Mouse (Mus musculus): ENCODE results near the gene Nagpa.

DNA sequence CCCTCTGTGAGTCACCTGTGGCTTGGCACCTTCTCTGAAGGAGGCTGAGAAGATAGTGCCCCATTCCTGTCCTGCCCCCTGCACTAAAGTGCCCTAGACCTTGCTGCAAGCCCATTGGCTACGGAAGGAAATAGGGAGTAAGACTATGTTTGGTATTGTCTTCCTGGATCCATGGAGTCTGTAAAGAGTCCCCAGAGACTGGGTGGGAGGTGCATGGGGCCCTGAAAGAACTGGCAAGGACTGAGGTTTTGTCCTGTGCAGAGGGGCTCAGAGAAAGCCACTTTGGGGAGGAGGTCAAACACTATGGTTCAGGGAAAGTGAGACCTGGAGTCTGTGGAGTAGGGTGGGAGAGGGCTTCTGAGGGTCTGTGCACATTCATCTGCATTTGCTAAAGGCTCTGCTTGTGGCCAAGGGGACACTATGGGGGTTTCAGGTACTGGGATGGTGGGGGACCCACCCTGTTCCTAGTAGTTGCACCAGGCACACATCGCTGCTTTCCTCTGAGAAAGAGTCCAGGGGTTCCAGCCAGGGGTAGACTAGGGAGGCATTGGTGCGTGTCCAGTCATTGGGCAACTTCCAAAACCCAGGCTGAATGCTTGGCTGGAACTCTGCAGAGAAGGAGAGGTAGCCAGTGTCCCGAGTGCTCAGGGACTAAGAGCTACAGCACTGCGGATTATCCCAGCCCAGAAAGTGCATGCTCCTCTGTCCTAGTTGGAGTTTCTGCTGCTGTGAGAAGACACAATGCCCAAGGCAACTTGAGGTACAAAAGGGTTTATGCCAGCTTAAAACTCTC, 13.7 kb upstream of the Nagpa start:
- no peak for TF ChIP-seq CTCF (IDR thresholded peaks at IDR 0.05; ENCODE audit: borderline replicate concordance, insufficient read depth, low read depth, low read length)
- TF ChIP-seq POLR2A (IDR thresholded peaks at IDR 0.05; ENCODE audit: borderline replicate concordance, insufficient read depth, low read length) = no peak
